In the genomic region with DNA sequence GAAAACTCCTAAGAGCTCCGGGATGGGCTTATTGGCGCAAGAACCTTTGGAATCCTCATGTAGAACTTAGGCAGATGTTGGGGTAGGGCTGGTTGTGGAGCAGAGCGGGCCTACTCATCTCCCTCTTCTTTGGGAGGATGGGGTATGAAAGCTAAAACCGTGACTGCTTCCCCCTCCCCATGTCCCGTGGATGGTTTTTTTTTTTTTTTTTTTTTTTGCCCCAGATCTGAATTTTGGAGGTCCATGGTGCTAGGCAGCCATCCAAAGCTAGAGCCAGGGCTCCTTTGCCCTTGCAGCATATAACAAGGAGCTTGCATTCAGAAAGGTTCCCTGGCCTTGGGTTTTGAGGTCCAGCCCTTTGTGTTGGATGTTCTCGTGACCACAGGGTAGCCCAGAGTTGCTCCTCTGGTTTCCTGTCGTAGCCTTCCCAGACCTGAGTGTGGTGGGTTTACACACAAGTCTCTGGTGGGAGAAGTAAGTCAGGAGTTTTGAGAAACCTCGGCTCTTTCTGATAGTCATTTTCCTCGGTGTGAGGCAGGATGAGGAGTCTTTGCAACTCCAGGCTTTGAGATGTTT, we compare ENCODE assay signal across 8 mouse cellular contexts. TPM values are rescaled to one million over a fixed set of nuclear protein-coding genes. Genes with fewer than 3 reads are reported as not detected.
DNase-seq lines count a peak whose midpoint lies in the region; ATAC-seq and TF ChIP-seq lines count a peak whose summit lies in the region.

No protein-coding gene starts in this region.

- H3K4me1 ChIP-seq in forebrain, embryonic 13.5 days = peaks cover 59% of the 10 kb centered on the region
- peaks cover 2 to 12% of the 10 kb centered on the region in 2 experiments; a peak in 3 of 4 replicates for H3K4me1 ChIP-seq in liver, embryonic 14.5 days (replicated peaks; ENCODE audit: control insufficient read depth in 2 of 2, insufficient read depth in 2 of 2, low read length in 1 of 2)

- H3K9ac ChIP-seq in forebrain, embryonic 13.5 days = peak overlapping the region; percentile 100
- peak overlapping the region; percentile 59; the same call in 1 of the 2 replicates for H3K9ac ChIP-seq in liver, embryonic 14.5 days (replicated peaks)

- peak overlapping the region; percentile 89 for H3K4me3 ChIP-seq in forebrain, embryonic 13.5 days
- H3K4me3 ChIP-seq in liver, embryonic 14.5 days (ENCODE audit: insufficient read depth in 1 of 2, low read depth in 2 of 2, low read length in 2 of 2) = peak overlapping the region; percentile 84 to 89

- peak; percentile 32 for DNase-seq in cerebellum, adult 9-11 months
- no peak for DNase-seq in cerebellum, adult 9-10 months
- DNase-seq in 3T3-L1 (ENCODE audit: low read depth, low spot score) = peak; percentile 43
- DNase-seq in liver, embryonic 14.5 days (ENCODE audit: low read depth in 3 of 3, low spot score in 3 of 3) = no peak
- no peak for DNase-seq in adrenal gland, postnatal 25 days
- DNase-seq in ovary, postnatal 14 days (ENCODE audit: low spot score) = no peak

- no peak for TF ChIP-seq CTCF in liver, embryonic 14.5 days (IDR thresholded peaks at IDR 0.05; ENCODE audit: low read depth)

- WGBS in forebrain, embryonic 13.5 days = 50% methylated on average over 9 of the region's 9 CpGs
- 21% methylated on average over 9 of the region's 9 CpGs for WGBS in liver, embryonic 14.5 days (ENCODE audit: insufficient replicate concordance)

- H3K27me3 ChIP-seq in forebrain, embryonic 13.5 days = no peaks in the 10 kb centered on the region
- H3K27me3 ChIP-seq in liver, embryonic 14.5 days (ENCODE audit: control insufficient read depth, insufficient read depth, low read length) = peaks cover 20% of the 10 kb centered on the region

- ATAC-seq in forebrain, embryonic 13.5 days = no peak
- no peak for ATAC-seq in liver, embryonic 14.5 days (ENCODE audit: insufficient read depth)
- no peak for ATAC-seq in cerebellum, adult (ENCODE audit: insufficient number of reproducible peaks, low FRiP score, low TSS enrichment)

- H3K27ac ChIP-seq in forebrain, embryonic 13.5 days = peak overlapping the region; percentile 96
- no peak overlapping the region for H3K27ac ChIP-seq in liver, embryonic 14.5 days

- no peaks in the 10 kb centered on the region for H3K9me3 ChIP-seq in forebrain, embryonic 13.5 days (replicated peaks)
- no peaks in the 10 kb centered on the region for H3K9me3 ChIP-seq in liver, embryonic 14.5 days (ENCODE audit: control insufficient read depth, low read length)

- peak overlapping the region; percentile 88 for H3K4me2 ChIP-seq in forebrain, embryonic 13.5 days
- H3K4me2 ChIP-seq in liver, embryonic 14.5 days (ENCODE audit: low read depth) = peak overlapping the region; percentile 93

- H3K36me3 ChIP-seq in forebrain, embryonic 13.5 days (ENCODE audit: poor library complexity, severe bottlenecking) = peaks cover 36% of the 10 kb centered on the region
- H3K36me3 ChIP-seq in liver, embryonic 14.5 days (replicated peaks; ENCODE audit: control insufficient read depth, insufficient read depth, low read depth) = no peaks in the 10 kb centered on the region

- TF ChIP-seq EP300 in liver, embryonic 14.5 days (IDR thresholded peaks at IDR 0.05; ENCODE audit: low read depth) = no peak

RNA-seq across cellular contexts. Expression of gene Plcg1, which starts 1.4 kb away (rescaled TPM):
- polyA plus RNA-seq in forebrain, embryonic 13.5 days (2015; fragmentation: Nextera tagmentation; extraction: Ambion mirVana) = 66.8 and 70.1 TPM in 2 replicates
- 4.2 and 5.4 TPM in 2 replicates for polyA plus RNA-seq in liver, embryonic 14.5 days (2012; rRNA removed)
- 3.3 and 3.9 TPM in 2 replicates for polyA plus RNA-seq in liver, embryonic 14.5 days (2014; fragmentation: Nextera tagmentation; extraction: Ambion mirVana)
- total RNA-seq in adrenal gland, postnatal 25 days (2021) = 63.3 and 90.9 TPM in 2 replicates

Comparison
In these comparisons a context has a peak if more than half of its experiments do, and no peak if none do; other contexts are left out.
1. DNase-seq: peak in cerebellum, adult 9-11 months (single experiment) and 3T3-L1 (single experiment); none in cerebellum, adult 9-10 months (single experiment), liver, embryonic 14.5 days (0 of 3), adrenal gland, postnatal 25 days (single experiment) and ovary, postnatal 14 days (single experiment).
2. RNA of gene Plcg1, which starts 1.4 kb away (polyA plus RNA-seq): 66.8 to 70.1 TPM in forebrain, embryonic 13.5 days; 3.3 to 5.4 TPM in liver, embryonic 14.5 days; every median in the first group is over 10 times any median in the second.